Mouse (Mus musculus) MEL (cell line): ENCODE measurements around the gene Slc17a3. TPM values are rescaled to one million over a fixed set of nuclear protein-coding genes. Genes with fewer than 3 reads are reported as not detected.

Experiments
- DNase-seq: peaks from one replicate; pipeline ENCODE4 v3.0.0; 2011; ENCODE audit warnings: low read depth, low spot score
- H3K27ac ChIP-seq: 2 replicates; pipeline ENCODE4 v1.5.1; 2012; ENCODE audit warnings: low read depth, mild to moderate bottlenecking, control low read depth, low read length, moderate library complexity; ENCODE audit not compliant: control insufficient read depth
- H3K27me3 ChIP-seq, 2 experiments: fragments of 150-350 bp in 1 of 2; sonication (generic) in 1 of 2; 2 replicates each; pipeline ENCODE4 v1.6.1; 2012; ENCODE audit warnings: low read length in 2 of 2, mild to moderate bottlenecking in 2 of 2, improper control_type of control experiment in 1 of 2, moderate library complexity in 1 of 2; ENCODE audit not compliant: insufficient read depth in 2 of 2, control insufficient read depth in 1 of 2
- H3K36me3 ChIP-seq, 2 experiments: 2 replicates each; pipeline ENCODE4 v1.6.1; 2012 to 2014; ENCODE audit warnings: low read length in 2 of 2, improper control_type of control experiment in 1 of 2, inconsistent platforms in 1 of 2, mild to moderate bottlenecking in 1 of 2; ENCODE audit not compliant: insufficient read depth in 2 of 2, control insufficient read depth in 1 of 2
- H3K4me1 ChIP-seq, 2 experiments: fragments of 150-350 bp in 1 of 2; sonication (generic) in 1 of 2; 2 replicates each; pipeline ENCODE4 v1.6.1; 2012; ENCODE audit warnings: low read length in 2 of 2, improper control_type of control experiment in 1 of 2, mild to moderate bottlenecking in 1 of 2; ENCODE audit not compliant: insufficient read depth in 2 of 2, control insufficient read depth in 1 of 2
- H3K4me3 ChIP-seq, 2 experiments: fragments of 150-350 bp in 1 of 2; sonication (generic) in 1 of 2; 2 replicates each; pipeline ENCODE4 v1.5.1; 2012; ENCODE audit warnings: low read depth in 2 of 2, low read length in 2 of 2, mild to moderate bottlenecking in 2 of 2, moderate library complexity in 2 of 2, control low read depth in 1 of 2, improper control_type of control experiment in 1 of 2; ENCODE audit not compliant: control insufficient read depth in 1 of 2, insufficient read depth in 1 of 2
- H3K79me2 ChIP-seq: 2 replicates; pipeline ENCODE4 v1.6.1; 2012; ENCODE audit warnings: mild to moderate bottlenecking, low read length, moderate library complexity; ENCODE audit not compliant: control insufficient read depth, poor library complexity, insufficient read depth
- H3K9ac ChIP-seq: 2 replicates; pipeline ENCODE4 v1.6.1; 2012; ENCODE audit warnings: low read depth, mild to moderate bottlenecking, control low read depth, low read length, moderate library complexity; ENCODE audit not compliant: control insufficient read depth, poor library complexity, severe bottlenecking
- H3K9me3 ChIP-seq: fragments of 150-350 bp; sonication (generic); replicated peaks from 2 replicates; pipeline ENCODE4 v1.6.1; 2012; ENCODE audit warnings: mild to moderate bottlenecking, low read length, improper control_type of control experiment, moderate library complexity; ENCODE audit not compliant: insufficient read depth
- BHLHE40 ChIP-seq: IDR thresholded peaks from 2 replicates; pipeline ENCODE4 v1.6.1; 2012; ENCODE audit warnings: low read depth, mild to moderate bottlenecking, inconsistent platforms, low read length, improper control_type of control experiment, borderline replicate concordance
- CHD1 ChIP-seq: IDR thresholded peaks from 2 replicates; pipeline ENCODE4 v1.6.1; 2012; ENCODE audit warnings: low read depth, mild to moderate bottlenecking, inconsistent platforms, low read length, improper control_type of control experiment
- CHD2 ChIP-seq: IDR thresholded peaks from 2 replicates; pipeline ENCODE4 v1.6.1; 2011; ENCODE audit warnings: low read length, improper control_type of control experiment
- CTCF ChIP-seq, 3 experiments: IDR thresholded peaks in 2 of 3; conservative IDR thresholded peaks in 1 of 3; 2 replicates each; pipeline ENCODE4 v1.5.1; 2011 to 2012; ENCODE audit warnings: low read length in 3 of 3, low read depth in 2 of 3, mild to moderate bottlenecking in 2 of 3, improper control_type of control experiment in 1 of 3, inconsistent platforms in 1 of 3, mixed read lengths in 1 of 3, moderate library complexity in 1 of 3; ENCODE audit not compliant: control insufficient read depth in 1 of 3, insufficient read depth in 1 of 3, poor library complexity in 1 of 3, severe bottlenecking in 1 of 3
- ELF1 ChIP-seq: IDR thresholded peaks from 2 replicates; pipeline ENCODE4 v1.6.1; 2014; ENCODE audit warnings: low read depth, mild to moderate bottlenecking, inconsistent platforms, low read length, improper control_type of control experiment, moderate library complexity
- GATA1 ChIP-seq: IDR thresholded peaks from 2 replicates; pipeline ENCODE4 v1.6.1; 2011; ENCODE audit warnings: low read depth, low read length, improper control_type of control experiment
- JUND ChIP-seq: IDR thresholded peaks from 2 replicates; pipeline ENCODE4 v1.6.1; 2011; ENCODE audit warnings: low read depth, mild to moderate bottlenecking, improper control_type of control experiment, low read length
- KAT2A ChIP-seq: conservative IDR thresholded peaks from 2 replicates; pipeline ENCODE4 v1.6.1; 2012; ENCODE audit warnings: low read depth, low read length, improper control_type of control experiment, inconsistent platforms
- MAX ChIP-seq: IDR thresholded peaks from 2 replicates; pipeline ENCODE4 v1.6.1; 2011; ENCODE audit warnings: low read length, improper control_type of control experiment
- MAZ ChIP-seq: IDR thresholded peaks from 2 replicates; pipeline ENCODE4 v1.6.1; 2012; ENCODE audit warnings: low read depth, mild to moderate bottlenecking, inconsistent platforms, low read length, improper control_type of control experiment
- MEF2A ChIP-seq: IDR thresholded peaks from 2 replicates; pipeline ENCODE4 v1.6.1; 2014; ENCODE audit warnings: low read depth, mild to moderate bottlenecking, inconsistent platforms, low read length, improper control_type of control experiment; ENCODE audit not compliant: poor library complexity, insufficient replicate concordance, severe bottlenecking; ENCODE audit errors: extremely low read depth
- MXI1 ChIP-seq: IDR thresholded peaks from 2 replicates; pipeline ENCODE4 v1.6.1; 2011; ENCODE audit warnings: mild to moderate bottlenecking, low read depth, low read length, improper control_type of control experiment
- POLR2A ChIP-seq, 2 experiments: IDR thresholded peaks; 2 replicates each; pipeline ENCODE4 v1.6.1; 2011 to 2012; ENCODE audit warnings: low read length in 2 of 2, mild to moderate bottlenecking in 2 of 2, control low read depth in 1 of 2, improper control_type of control experiment in 1 of 2, low read depth in 1 of 2, moderate library complexity in 1 of 2; ENCODE audit not compliant: control insufficient read depth in 1 of 2, insufficient read depth in 1 of 2, poor library complexity in 1 of 2
- POLR2AphosphoS2 ChIP-seq: IDR thresholded peaks from 2 replicates; pipeline ENCODE4 v1.6.1; 2011; ENCODE audit warnings: low read length, improper control_type of control experiment
- POLR2AphosphoS5 ChIP-seq: IDR thresholded peaks from 2 replicates; pipeline ENCODE4 v1.6.1; 2012; ENCODE audit warnings: low read depth, borderline replicate concordance, mild to moderate bottlenecking, inconsistent platforms, low read length, moderate library complexity, mixed read lengths
- RCOR1 ChIP-seq: IDR thresholded peaks from 2 replicates; pipeline ENCODE4 v1.6.1; 2012; ENCODE audit warnings: low read depth, mild to moderate bottlenecking, inconsistent platforms, low read length, improper control_type of control experiment
- SIN3A ChIP-seq: IDR thresholded peaks from 2 replicates; pipeline ENCODE4 v1.6.1; 2012; ENCODE audit warnings: low read length, improper control_type of control experiment, inconsistent platforms
- SMC3 ChIP-seq: IDR thresholded peaks from 2 replicates; pipeline ENCODE4 v1.6.1; 2011; ENCODE audit warnings: low read depth, low read length, improper control_type of control experiment
- TAL1 ChIP-seq: IDR thresholded peaks from 2 replicates; pipeline ENCODE4 v1.6.1; 2012; ENCODE audit warnings: mild to moderate bottlenecking, inconsistent platforms, low read length, moderate library complexity, mixed read lengths
- TBP ChIP-seq: IDR thresholded peaks from 2 replicates; pipeline ENCODE4 v1.8.0; 2011; ENCODE audit warnings: low read depth, low read length, improper control_type of control experiment
- USF2 ChIP-seq, 2 experiments: IDR thresholded peaks; 2 replicates each; pipeline ENCODE4 v1.6.1; 2011 to 2012; ENCODE audit warnings: improper control_type of control experiment in 2 of 2, low read length in 2 of 2, borderline replicate concordance in 1 of 2, inconsistent platforms in 1 of 2, low read depth in 1 of 2, mild to moderate bottlenecking in 1 of 2; ENCODE audit not compliant: insufficient read depth in 1 of 2
- ZMIZ1 ChIP-seq: IDR thresholded peaks from 2 replicates; pipeline ENCODE4 v1.6.1; 2012; ENCODE audit warnings: low read depth, mild to moderate bottlenecking, inconsistent platforms, low read length, improper control_type of control experiment, moderate library complexity
- polyA plus RNA-seq, 2 experiments: library from polyadenylated mRNA; stranded (reverse) in 1 of 2; unstranded in 1 of 2; fragments of >175 nt in 1 of 2; fragments of >200 nt in 1 of 2; gene quantifications; 2 replicates each; pipeline versions ENCODE4 v1.2.1 to v1.2.4; 2012; ENCODE audit warnings: low replicate concordance in 2 of 2, low read depth in 1 of 2; ENCODE audit not compliant: insufficient read length in 2 of 2, insufficient read depth in 1 of 2, missing spikeins in 1 of 2
- total RNA-seq: library from RNA; depleted of rRNA; stranded (reverse); fragments of 300-350 nt; gene quantifications from 2 replicates; pipeline ENCODE4 v1.2.3, GENCODE M21; 2012

Gene Slc17a3
- total and polyA plus RNA-seq, 3 experiments: not detected

- DNase-seq: no peak
- H3K27me3 ChIP-seq: peaks cover 4 to 8% of the 10 kb centered on the region in 2 experiments
- no peaks in the 10 kb centered on the region for H3K79me2 ChIP-seq
Measured at GRCm38 (mm10) chr13:23799405-23799804, 39.8 kb upstream of the Slc17a3 start.

GRCm38 (mm10) chr13:23804532-23804931, 34.7 kb upstream of the Slc17a3 start:
- Histone ChIP-seq H3K9me3 (no peaks in the 10 kb centered on the region), H3K4me3 (no peak overlapping the region), H3K27me3 (peaks cover 12 to 28% of the 10 kb centered on the region in 2 experiments), H3K79me2 (no peaks in the 10 kb centered on the region), H3K9ac (no peak overlapping the region), H3K36me3 (no peaks in the 10 kb centered on the region)
- no peak for DNase-seq
- TF ChIP-seq MXI1 (no peak), MAX (no peak)
- TF ChIP-seq, all 39 proteins: peak for 0
- Histone ChIP-seq H3K4me1 (no peaks in the 10 kb centered on the region), H3K27ac (no peak overlapping the region)

More at GRCm38 (mm10) chr13:23799405-23799804, 39.8 kb upstream of the Slc17a3 start:
- Histone ChIP-seq H3K4me1 (no peaks in the 10 kb centered on the region), H3K36me3 (no peaks in the 10 kb centered on the region), H3K9me3 (no peaks in the 10 kb centered on the region), H3K9ac (no peak overlapping the region), H3K27ac (no peak overlapping the region), H3K4me3 (no peak overlapping the region)
- TF ChIP-seq SMC3 (no peak), SIN3A (no peak), USF2 (IDR thresholded peaks at IDR 0.05; ENCODE audit: borderline replicate concordance in 1 of 2, insufficient read depth in 1 of 2, low read depth in 1 of 2, low read length in 2 of 2) (no peak), CHD2 (no peak), BHLHE40 (no peak), CHD1 (no peak), MAZ (no peak), GATA1 (no peak), ZMIZ1 (no peak), MEF2A (no peak), JUND (no peak), TBP (no peak), RCOR1 (no peak)

GRCm38 (mm10) chr13:23806422-23807052, 32.7 kb upstream of the Slc17a3 start, which contains the start of gene Slc17a2:
Gene Slc17a2 (plus strand): TSS chr13:23806993.
- Histone ChIP-seq H3K36me3 (no peaks in the 10 kb centered on the region), H3K4me3 (no peak within 1 kb of the TSS), H3K4me1 (no peaks in the 10 kb centered on the region), H3K79me2 (no peaks in the 10 kb centered on the region), H3K27me3 (peaks cover 14 to 30% of the 10 kb centered on the region in 2 experiments), H3K9me3 (no peaks in the 10 kb centered on the region), H3K27ac (no peak within 1 kb of the TSS), H3K9ac (no peak within 1 kb of the TSS)
- no peak for TF ChIP-seq KAT2A
- no peak for TF ChIP-seq POLR2AphosphoS5
- TF ChIP-seq SIN3A: no peak
- TF ChIP-seq BHLHE40: no peak
- TF ChIP-seq CTCF (IDR thresholded peaks at IDR 0.05 in 2 of 3, conservative IDR thresholded peaks at IDR 0.05 in 1 of 3; ENCODE audit: control insufficient read depth in 1 of 3, insufficient read depth in 1 of 3, low read depth in 2 of 3, low read length in 3 of 3, poor library complexity in 1 of 3, severe bottlenecking in 1 of 3): no peak
- TF ChIP-seq TAL1: no peak
- no peak for TF ChIP-seq POLR2A (IDR thresholded peaks at IDR 0.05; ENCODE audit: control insufficient read depth in 1 of 2, insufficient read depth in 1 of 2, low read depth in 1 of 2, low read length in 2 of 2, poor library complexity in 1 of 2)
- no peak for TF ChIP-seq POLR2AphosphoS2
- no peak for TF ChIP-seq ELF1
- TF ChIP-seq ZMIZ1: no peak
- no peak for DNase-seq
